Mouse (Mus musculus) leukemia stem cell, adult 10-12 weeks (primary cell): ENCODE results near the gene Gramd1a. TPM values are rescaled to one million over a fixed set of nuclear protein-coding genes. Genes with fewer than 3 reads are reported as not detected.

ENCODE experiments used
- polyA plus RNA-seq: library from polyadenylated mRNA; stranded (reverse); fragments of >175 nt; gene quantifications from 2 replicates; pipeline ENCODE4 v1.2.3, GENCODE M21; 2012; ENCODE audit warnings: low replicate concordance

Gramd1a gene
- 147 and 221 TPM in 2 replicates for polyA plus RNA-seq

GRCm38 (mm10) chr7:31155296-31156033, at the start of gene Gramd1a:
Gene Gramd1a, minus strand, starts transcription at chr7:31155896.

GRCm38 (mm10) chr7:31126851-31127724, 28.6 kb downstream of the Gramd1a start, which contains the start of gene Scn1b:
Gene Scn1b, minus strand, starts transcription at chr7:31127003.

GRCm38 (mm10) chr7:31115182-31115581, 40.5 kb downstream of the Gramd1a start, which contains the start of gene Hpn:
Gene Hpn, minus strand, starts transcription at chr7:31115290.

Other genes starting within 250 kb of the Gramd1a start
- gene Mag, start 241.0 kb downstream of the Gramd1a start, polyA plus RNA-seq = 0.84 and 1.1 TPM in 2 replicates
- gene Hamp2, start 231.2 kb downstream of the Gramd1a start, polyA plus RNA-seq = not detected in 2 replicates
- gene Hamp, start 211.9 kb downstream of the Gramd1a start, polyA plus RNA-seq = not detected in 2 replicates
- gene Usf2, start 199.1 kb downstream of the Gramd1a start, polyA plus RNA-seq = 142 TPM in 2 replicates
- gene Lsr, start 182.4 kb downstream of the Gramd1a start, polyA plus RNA-seq = 0.94 and 1.5 TPM in 2 replicates
- gene Fam187b, start 182.1 kb downstream of the Gramd1a start, polyA plus RNA-seq = 0.07 TPM in 1 of 2 replicates, not detected in the other
- gene Fxyd5, start 113.4 kb downstream of the Gramd1a start, polyA plus RNA-seq = 153 and 186 TPM in 2 replicates
- not detected in 2 replicates for gene Fxyd7, start 104.4 kb downstream of the Gramd1a start, polyA plus RNA-seq
- gene Fxyd1, start 98.7 kb downstream of the Gramd1a start, polyA plus RNA-seq = 6.3 and 19.0 TPM in 2 replicates
- gene Lgi4, start 96.6 kb downstream of the Gramd1a start, polyA plus RNA-seq = 0.14 TPM in 1 of 2 replicates, not detected in the other
- gene Fxyd3, start 79.2 kb downstream of the Gramd1a start, polyA plus RNA-seq = not detected in 2 replicates
- 33.5 and 120 TPM in 2 replicates for gene Hpn, start 40.6 kb downstream of the Gramd1a start, polyA plus RNA-seq
- gene Scn1b, start 28.9 kb downstream of the Gramd1a start, polyA plus RNA-seq = 11.9 and 13.5 TPM in 2 replicates
- not detected in 2 replicates for gene Scgb2b2, start 134.6 kb upstream of the Gramd1a start, polyA plus RNA-seq
- gene Scgb1b2, start 135.9 kb upstream of the Gramd1a start, polyA plus RNA-seq = not detected in 2 replicates
- not detected in 2 replicates for gene Scgb2b3, start 206.2 kb upstream of the Gramd1a start, polyA plus RNA-seq
- gene Scgb1b3, start 219.7 kb upstream of the Gramd1a start, polyA plus RNA-seq = not detected in 2 replicates